Mouse (Mus musculus): ENCODE measurements around the gene Hhat. TPM values are rescaled to one million over a fixed set of nuclear protein-coding genes. Genes with fewer than 3 reads are reported as not detected.

Hhat gene
- polyA plus RNA-seq, 1 experiment: 12.6 TPM

DNA sequence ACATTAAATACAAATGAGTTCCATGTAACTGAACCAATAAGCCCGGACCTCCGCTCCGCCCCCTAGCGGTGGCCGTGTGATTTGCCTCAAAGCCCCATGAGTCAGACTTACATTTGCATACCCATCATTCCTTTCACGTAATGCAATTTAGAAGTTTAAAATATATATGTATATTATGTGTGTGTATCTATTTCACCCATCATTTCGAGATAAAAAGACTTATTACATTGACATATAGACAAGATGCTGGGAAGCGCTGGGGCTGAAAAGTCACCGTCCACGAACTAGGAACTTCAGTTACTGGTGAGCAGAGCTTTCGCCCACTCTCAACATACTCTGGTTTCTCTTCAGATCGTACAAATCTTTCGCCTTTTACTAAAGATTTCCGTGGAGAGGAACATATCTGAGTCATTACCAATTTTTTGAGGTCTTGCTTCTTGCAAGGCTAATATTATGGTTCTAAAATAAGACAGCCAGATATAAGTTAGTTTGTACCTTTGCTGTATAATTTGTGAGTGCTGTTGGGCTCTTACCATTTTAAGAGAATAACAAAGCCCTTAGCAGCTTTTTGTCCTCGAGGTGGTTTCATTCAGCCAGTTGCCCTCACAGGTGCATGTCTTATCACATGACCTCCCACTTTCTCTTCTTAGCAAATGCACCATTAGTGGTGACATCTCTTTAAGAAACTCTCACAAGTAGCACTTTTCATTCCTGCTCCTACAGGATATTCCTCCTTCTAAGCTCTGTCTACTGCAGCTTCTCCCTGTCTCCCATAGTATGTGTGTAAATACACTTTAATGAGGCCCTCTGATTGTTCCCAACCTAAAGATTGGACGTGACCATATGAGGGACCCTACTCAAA lies 25.6 kb downstream of the Hhat start:
- H3K4me3 ChIP-seq (ENCODE audit: insufficient read depth, low read length): no peak overlapping the region
- H3K4me1 ChIP-seq (ENCODE audit: control insufficient read depth, insufficient read depth, low read length): peaks cover 3% of the 10 kb centered on the region; the same call in 1 of the 2 replicates
- H3K27ac ChIP-seq (ENCODE audit: insufficient read depth, low read length): peak overlapping the region; percentile 53; the same call in 1 of the 2 replicates
- no peak for TF ChIP-seq CTCF (IDR thresholded peaks at IDR 0.05; ENCODE audit: borderline replicate concordance, insufficient read depth, low read length)
- peak; percentile 83 for TF ChIP-seq POLR2A (IDR thresholded peaks at IDR 0.05; ENCODE audit: low read depth, low read length)

DNA sequence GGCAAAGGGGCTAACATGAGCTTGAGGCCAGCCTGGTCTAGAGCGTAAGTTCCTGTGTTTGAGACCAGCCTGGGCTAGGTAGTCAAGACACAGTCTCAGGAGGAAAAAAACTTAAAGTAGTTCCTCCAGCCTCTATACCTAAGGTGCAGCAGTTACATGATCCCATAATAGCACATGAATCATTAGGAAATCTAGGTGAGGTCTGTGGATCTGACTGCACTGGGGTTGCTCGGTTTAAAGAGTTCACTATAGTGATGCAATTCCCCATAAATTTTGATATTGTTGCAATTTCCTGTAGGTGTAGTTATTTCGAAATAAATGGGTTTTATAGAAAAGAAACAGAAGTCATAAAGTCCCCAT lies 26.2 kb downstream of the Hhat start:
- TF ChIP-seq CTCF (IDR thresholded peaks at IDR 0.05; ENCODE audit: borderline replicate concordance, insufficient read depth, low read length): no peak

DNA sequence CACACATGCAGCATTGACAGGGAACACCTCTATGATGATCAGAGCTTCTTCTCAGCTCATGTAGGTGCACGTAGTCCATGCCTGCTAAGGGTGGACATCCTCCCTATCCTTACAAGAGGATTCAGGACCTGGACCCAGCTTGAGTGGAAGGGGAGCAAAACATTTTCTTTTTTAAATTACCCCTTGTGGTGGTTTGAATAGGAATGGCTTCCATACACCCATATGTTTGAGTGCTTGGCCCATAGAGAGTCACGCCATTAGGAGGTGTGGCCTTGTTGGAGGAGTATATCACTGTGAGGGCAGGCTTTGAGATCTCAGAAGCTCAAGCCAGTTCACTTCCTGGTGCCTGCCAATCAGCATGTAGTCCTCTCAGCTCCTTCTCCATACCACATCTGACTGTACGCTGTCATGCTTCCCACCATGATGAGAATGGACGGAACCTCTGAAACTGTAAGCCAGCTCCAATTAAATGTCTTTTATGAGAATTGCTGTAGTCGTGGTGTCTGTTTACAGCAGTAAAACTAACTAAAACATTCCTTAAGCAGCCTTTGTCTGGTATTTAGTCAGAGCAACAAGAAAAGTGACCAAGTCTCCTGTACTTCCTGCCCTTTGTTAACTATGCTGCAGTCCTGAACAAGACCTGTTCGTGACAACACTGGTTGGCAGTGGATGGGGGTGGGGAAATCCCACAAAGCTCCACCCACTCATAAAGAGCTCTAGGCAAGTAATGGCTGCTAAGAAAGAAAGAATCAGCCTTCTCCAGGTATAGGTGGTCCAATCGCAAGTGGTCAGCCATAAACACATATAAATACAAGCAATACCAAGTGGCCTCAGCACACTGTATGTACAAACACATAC lies 28.4 kb downstream of the Hhat start:
- TF ChIP-seq CTCF (IDR thresholded peaks at IDR 0.05; ENCODE audit: borderline replicate concordance, insufficient read depth, low read length) (no peak), POLR2A (IDR thresholded peaks at IDR 0.05; ENCODE audit: low read depth, low read length) (no peak)
- H3K4me3 ChIP-seq (ENCODE audit: insufficient read depth, low read length): no peak overlapping the region
- peak overlapping the region; percentile 24; the same call in 1 of the 2 replicates for H3K27ac ChIP-seq (ENCODE audit: insufficient read depth, low read length)
- peaks cover 4% of the 10 kb centered on the region; the same call in 1 of the 2 replicates for H3K4me1 ChIP-seq (ENCODE audit: control insufficient read depth, insufficient read depth, low read length)

More for the DNA sequence above, 26.2 kb downstream of the Hhat start:
- Histone ChIP-seq H3K4me1 (ENCODE audit: control insufficient read depth, insufficient read depth, low read length) (peaks cover 3% of the 10 kb centered on the region; the same call in 1 of the 2 replicates), H3K4me3 (ENCODE audit: insufficient read depth, low read length) (no peak overlapping the region), H3K27ac (ENCODE audit: insufficient read depth, low read length) (no peak overlapping the region)

DNA sequence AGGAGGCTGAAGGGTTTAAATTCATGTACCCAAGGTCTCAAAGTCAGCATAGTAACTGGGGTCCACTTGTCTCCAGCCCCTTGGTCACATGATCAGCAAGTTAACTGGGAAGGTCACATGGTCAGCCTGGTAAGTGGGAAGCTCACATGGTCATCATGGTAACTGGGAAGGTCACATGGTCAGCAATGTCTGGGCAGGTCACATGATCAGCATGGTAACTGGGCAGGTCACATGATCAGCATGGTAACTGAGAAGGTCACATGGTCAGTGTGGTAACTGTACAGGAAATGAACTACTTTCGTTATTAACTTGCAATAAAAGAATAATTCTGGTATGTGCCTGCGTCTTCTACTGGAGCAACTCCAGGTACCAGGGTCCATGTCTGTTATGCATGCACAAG lies 29.1 kb downstream of the Hhat start:
- Histone ChIP-seq H3K4me1 (ENCODE audit: control insufficient read depth, insufficient read depth, low read length) (peaks cover 8% of the 10 kb centered on the region; the same call in 1 of the 2 replicates), H3K4me3 (ENCODE audit: insufficient read depth, low read length) (no peak overlapping the region), H3K27ac (ENCODE audit: insufficient read depth, low read length) (no peak overlapping the region)
- TF ChIP-seq POLR2A (IDR thresholded peaks at IDR 0.05; ENCODE audit: low read depth, low read length) (no peak), CTCF (IDR thresholded peaks at IDR 0.05; ENCODE audit: borderline replicate concordance, insufficient read depth, low read length) (no peak)

DNA sequence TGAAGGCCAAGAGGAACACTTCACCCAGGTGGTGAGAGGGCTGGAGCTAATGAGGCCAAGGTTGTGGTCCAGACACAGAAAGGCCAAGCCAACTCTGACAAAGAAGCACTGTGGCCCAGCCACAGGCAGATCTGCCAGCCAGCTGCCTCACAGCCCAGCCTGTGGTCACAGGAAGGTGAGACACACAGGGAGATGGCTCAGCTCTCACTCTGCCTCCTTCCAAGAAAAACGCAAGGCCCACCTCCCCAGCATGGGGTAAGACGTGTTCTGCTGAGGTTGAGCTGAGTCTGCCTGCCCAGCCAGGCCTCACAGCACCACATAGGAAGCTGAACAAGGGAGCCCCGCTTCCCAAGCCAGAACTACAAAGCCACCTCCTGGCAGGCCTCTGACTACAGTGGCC lies 34.5 kb downstream of the Hhat start:
- no peak overlapping the region for H3K4me3 ChIP-seq (ENCODE audit: insufficient read depth, low read length)
- H3K4me1 ChIP-seq (ENCODE audit: control insufficient read depth, insufficient read depth, low read length): peaks cover 10% of the 10 kb centered on the region
- TF ChIP-seq CTCF (IDR thresholded peaks at IDR 0.05; ENCODE audit: borderline replicate concordance, insufficient read depth, low read length): no peak
- no peak for TF ChIP-seq POLR2A (IDR thresholded peaks at IDR 0.05; ENCODE audit: low read depth, low read length)
- H3K27ac ChIP-seq (ENCODE audit: insufficient read depth, low read length): peak overlapping the region; percentile 80

DNA sequence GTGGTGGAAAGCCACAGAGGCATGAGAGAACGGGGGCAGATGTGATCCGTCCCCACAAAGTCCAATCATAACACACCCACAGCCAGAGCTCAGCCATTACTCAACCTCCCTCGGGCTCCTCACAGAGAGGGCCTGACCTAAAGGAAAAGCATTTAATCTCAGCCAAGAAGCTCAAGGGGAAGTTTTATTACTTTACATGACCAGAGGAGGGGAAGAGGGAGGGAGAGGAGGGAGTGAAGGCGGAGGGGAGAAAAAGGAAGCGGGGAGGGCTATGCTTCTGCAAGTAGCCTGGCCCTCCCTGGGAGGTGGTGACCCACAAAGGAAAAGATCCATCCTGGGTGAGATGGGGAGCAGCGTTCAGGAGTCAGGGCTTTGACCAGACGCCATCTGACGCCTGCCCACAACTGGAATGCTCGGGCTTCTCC lies 35.0 kb downstream of the Hhat start:
- Histone ChIP-seq H3K4me1 (ENCODE audit: control insufficient read depth, insufficient read depth, low read length) (peaks cover 10% of the 10 kb centered on the region), H3K27ac (ENCODE audit: insufficient read depth, low read length) (peak overlapping the region; percentile 80), H3K4me3 (ENCODE audit: insufficient read depth, low read length) (no peak overlapping the region)
- TF ChIP-seq POLR2A (IDR thresholded peaks at IDR 0.05; ENCODE audit: low read depth, low read length) (no peak), CTCF (IDR thresholded peaks at IDR 0.05; ENCODE audit: borderline replicate concordance, insufficient read depth, low read length) (no peak)

DNA sequence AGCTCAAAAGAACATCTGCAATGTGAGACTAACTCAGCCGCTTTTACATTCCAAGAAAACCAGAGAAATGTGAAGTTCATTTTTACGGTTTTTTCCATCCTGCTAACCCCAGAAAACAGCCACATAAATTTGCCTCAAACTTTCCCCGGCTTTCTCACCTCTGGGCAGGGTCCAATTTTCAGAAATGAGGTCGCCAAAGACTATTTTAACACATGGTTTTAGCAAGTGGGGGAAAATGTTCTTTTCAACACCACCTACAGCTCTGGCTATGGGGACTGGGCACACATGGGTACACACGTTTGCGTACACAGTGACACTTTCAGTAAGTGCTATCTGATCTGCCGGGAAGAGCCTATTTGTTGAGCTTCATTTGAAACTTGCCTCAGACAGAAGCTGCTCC lies 40.5 kb downstream of the Hhat start:
- Histone ChIP-seq H3K4me1 (ENCODE audit: control insufficient read depth, insufficient read depth, low read length) (peaks cover 6% of the 10 kb centered on the region), H3K27ac (ENCODE audit: insufficient read depth, low read length) (peak overlapping the region; percentile 80), H3K4me3 (ENCODE audit: insufficient read depth, low read length) (no peak overlapping the region)
- TF ChIP-seq CTCF (IDR thresholded peaks at IDR 0.05; ENCODE audit: borderline replicate concordance, insufficient read depth, low read length): no peak
- no peak for TF ChIP-seq POLR2A (IDR thresholded peaks at IDR 0.05; ENCODE audit: low read depth, low read length)

DNA sequence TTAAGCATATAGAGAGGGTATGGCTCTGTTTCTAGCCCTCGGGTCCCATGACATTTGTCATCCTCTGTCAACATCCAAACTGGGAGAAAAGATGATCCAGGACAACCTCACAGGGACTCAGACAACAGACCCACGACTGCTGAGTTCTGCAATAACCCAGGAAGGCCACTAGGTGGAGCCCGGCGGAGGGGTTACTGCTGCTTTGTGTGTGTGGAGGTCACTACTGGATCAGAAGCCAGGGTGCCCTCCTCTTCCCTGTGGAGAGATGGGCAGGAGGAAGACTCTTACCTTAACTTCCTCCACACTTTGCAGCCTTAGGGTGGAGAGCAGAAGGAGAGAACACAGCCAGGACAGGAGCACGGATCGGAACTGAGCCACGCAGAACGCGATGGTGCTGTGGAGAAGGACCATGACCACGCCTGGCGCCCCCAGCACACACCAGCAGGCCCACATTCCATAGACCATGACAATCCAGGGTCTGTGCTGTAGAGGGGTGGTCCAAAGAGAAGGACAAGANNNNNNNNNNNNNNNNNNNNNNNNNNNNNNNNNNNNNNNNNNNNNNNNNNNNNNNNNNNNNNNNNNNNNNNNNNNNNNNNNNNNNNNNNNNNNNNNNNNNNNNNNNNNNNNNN lies 43.9 kb downstream of the Hhat start:
- TF ChIP-seq POLR2A (IDR thresholded peaks at IDR 0.05; ENCODE audit: low read depth, low read length) (no peak), CTCF (IDR thresholded peaks at IDR 0.05; ENCODE audit: borderline replicate concordance, insufficient read depth, low read length) (peak; percentile 34)
- peaks cover 5% of the 10 kb centered on the region for H3K4me1 ChIP-seq (ENCODE audit: control insufficient read depth, insufficient read depth, low read length)
- no peak overlapping the region for H3K4me3 ChIP-seq (ENCODE audit: insufficient read depth, low read length)
- no peak overlapping the region for H3K27ac ChIP-seq (ENCODE audit: insufficient read depth, low read length)

DNA sequence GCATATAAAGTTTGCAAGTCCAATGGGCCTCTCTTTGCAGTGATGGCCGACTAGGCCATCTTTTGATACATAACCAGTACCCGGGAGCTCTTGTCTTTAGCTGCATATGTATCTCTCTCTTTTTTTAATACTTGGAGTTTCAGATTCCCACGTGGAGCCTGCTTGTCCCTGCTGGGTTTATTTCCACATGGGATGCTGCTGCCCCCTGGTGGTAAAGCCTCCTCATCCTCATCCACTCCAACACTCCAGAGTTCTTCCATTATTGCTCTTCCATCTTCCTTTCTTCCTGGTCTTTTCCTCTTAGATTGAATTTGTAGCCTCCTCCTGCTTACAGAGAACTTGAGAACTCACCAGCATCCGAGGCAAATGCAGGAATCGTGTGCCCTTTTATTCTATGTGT lies 48.9 kb downstream of the Hhat start:
- Histone ChIP-seq H3K4me1 (ENCODE audit: control insufficient read depth, insufficient read depth, low read length) (no peaks in the 10 kb centered on the region; the same call in 1 of the 2 replicates), H3K27ac (ENCODE audit: insufficient read depth, low read length) (no peak overlapping the region), H3K4me3 (ENCODE audit: insufficient read depth, low read length) (no peak overlapping the region)
- TF ChIP-seq POLR2A (IDR thresholded peaks at IDR 0.05; ENCODE audit: low read depth, low read length) (no peak), CTCF (IDR thresholded peaks at IDR 0.05; ENCODE audit: borderline replicate concordance, insufficient read depth, low read length) (peak; percentile 65)
